Mouse (Mus musculus) embryonic fibroblast, embryonic 13.5 days (primary cell): ENCODE measurements at regions not wholly inside any gene's neighbourhood (a gene's known extent, or its start where the extent isn't known, plus 50 kb on each side); places are given as distances from the start of the nearest gene placed in this dataset.

Experiments used
- H3K27ac ChIP-seq: 2 replicates; pipeline ENCODE4 v1.5.1; 2012; ENCODE audit warnings: low read length, control low read depth, inconsistent platforms; ENCODE audit not compliant: insufficient read depth
- H3K4me1 ChIP-seq: 2 replicates; pipeline ENCODE4 v1.6.1; 2011; ENCODE audit warnings: low read length; ENCODE audit not compliant: control insufficient read depth, insufficient read depth
- H3K4me3 ChIP-seq: 2 replicates; pipeline ENCODE4 v1.5.1; 2011; ENCODE audit warnings: mild to moderate bottlenecking, control low read depth, low read length; ENCODE audit not compliant: insufficient read depth
- CTCF ChIP-seq: IDR thresholded peaks from 2 replicates; pipeline ENCODE4 v1.5.1; 2011; ENCODE audit warnings: mild to moderate bottlenecking, control low read depth, low read length, moderate library complexity, borderline replicate concordance; ENCODE audit not compliant: insufficient read depth
- POLR2A ChIP-seq: IDR thresholded peaks from 2 replicates; pipeline ENCODE4 v1.6.1; 2011; ENCODE audit warnings: low read depth, mild to moderate bottlenecking, control low read depth, low read length, moderate library complexity

DNA sequence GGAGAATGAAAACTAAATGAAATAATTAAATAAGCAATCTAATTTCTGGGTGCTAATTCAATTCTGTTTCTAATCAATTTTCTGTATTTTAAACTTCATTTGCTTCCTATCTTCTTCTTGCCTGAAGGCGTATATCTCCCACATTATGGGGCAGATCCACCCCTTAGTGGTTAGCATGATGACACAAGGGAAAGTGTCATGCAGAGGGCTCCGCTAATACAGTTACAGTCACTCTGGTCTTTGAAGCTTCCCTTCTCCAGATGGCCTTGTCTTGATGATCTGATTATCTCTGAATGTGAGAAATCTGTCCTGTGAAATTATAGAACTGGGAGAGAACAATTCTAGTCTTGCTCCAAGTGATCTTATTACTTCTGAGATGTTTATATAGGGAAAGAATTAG, 219.1 kb downstream of the Gm11146 start:
- H3K27ac ChIP-seq: no peak overlapping the region
- H3K4me3 ChIP-seq: no peak overlapping the region
- no peaks in the 10 kb centered on the region for H3K4me1 ChIP-seq
- TF ChIP-seq POLR2A (no peak), CTCF (no peak)

DNA sequence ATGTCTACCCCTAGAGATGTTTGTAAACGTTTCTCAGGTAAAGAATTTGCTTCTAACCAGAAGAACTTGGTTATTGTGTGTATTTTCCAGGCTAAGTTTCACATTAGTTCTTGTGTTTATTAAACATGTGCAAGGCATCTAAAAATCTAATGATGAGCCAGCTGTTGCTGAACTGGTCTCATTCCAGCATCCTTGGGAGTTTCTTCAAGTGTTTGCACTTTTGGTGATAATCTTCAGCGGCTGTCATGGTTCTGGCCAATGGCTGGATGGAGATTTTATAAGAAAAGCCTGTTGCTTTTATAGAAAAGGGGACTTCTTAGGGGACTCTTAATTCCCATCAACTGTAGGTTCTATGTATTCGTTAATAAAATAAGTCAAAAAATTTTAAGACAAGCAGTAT, 229.1 kb downstream of the Gm11146 start:
- no peak overlapping the region for H3K27ac ChIP-seq
- H3K4me3 ChIP-seq: no peak overlapping the region
- H3K4me1 ChIP-seq: no peaks in the 10 kb centered on the region
- no peak for TF ChIP-seq POLR2A
- TF ChIP-seq CTCF: no peak

- H3K27ac ChIP-seq: no peak overlapping the region
- H3K4me1 ChIP-seq: no peaks in the 10 kb centered on the region
- no peak for TF ChIP-seq CTCF
- no peak for TF ChIP-seq POLR2A
- H3K4me3 ChIP-seq: no peak overlapping the region
Observed at GRCm38 (mm10) chr16:77369810-77370209, 232.1 kb downstream of the Gm11146 start.

DNA sequence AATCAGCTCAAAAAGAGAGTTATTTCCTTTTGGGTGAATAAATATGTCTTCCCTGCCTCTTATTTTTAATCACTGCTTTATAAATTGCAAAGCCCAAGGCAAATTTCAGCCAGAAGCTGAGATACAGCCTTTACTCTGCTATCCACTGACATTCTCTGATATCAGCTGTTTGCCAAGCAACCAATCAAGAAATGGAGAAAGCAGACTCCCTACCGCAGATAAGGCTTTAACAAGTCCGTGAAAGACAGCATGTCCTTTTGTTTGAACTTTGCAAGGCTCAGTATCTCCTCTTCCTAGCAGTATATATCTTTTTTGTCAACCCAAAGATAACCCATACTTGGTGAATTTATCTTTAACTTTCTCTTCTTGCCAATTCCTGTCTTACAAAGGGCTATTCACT, 236.6 kb downstream of the Gm11146 start:
- H3K4me1 ChIP-seq: no peaks in the 10 kb centered on the region
- H3K27ac ChIP-seq: no peak overlapping the region
- no peak overlapping the region for H3K4me3 ChIP-seq
- TF ChIP-seq POLR2A (no peak), CTCF (no peak)

DNA sequence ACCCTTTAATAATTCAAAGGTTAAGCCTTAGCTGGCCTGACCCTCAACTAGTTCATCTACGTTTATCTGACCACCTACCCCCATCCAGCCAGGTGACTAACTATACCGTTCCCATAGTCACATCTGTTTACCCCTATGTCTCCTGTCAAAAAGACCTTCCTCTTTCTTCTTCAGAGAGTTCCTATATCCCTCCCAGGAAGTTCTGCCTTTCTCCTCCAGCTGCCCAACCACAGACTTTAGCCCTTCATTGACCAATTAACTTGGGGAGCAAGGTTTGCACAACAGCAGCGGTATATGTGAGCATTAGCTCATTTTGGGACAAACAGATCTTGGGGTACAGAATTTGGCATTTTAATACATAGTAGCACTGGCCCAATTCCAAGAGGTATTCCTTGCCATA, 237.5 kb downstream of the Gm11146 start:
- no peak overlapping the region for H3K27ac ChIP-seq
- no peak overlapping the region for H3K4me3 ChIP-seq
- TF ChIP-seq POLR2A: no peak
- no peak for TF ChIP-seq CTCF
- H3K4me1 ChIP-seq: no peaks in the 10 kb centered on the region

GRCm38 (mm10) chr16:77359190-77359589, 242.7 kb downstream of the Gm11146 start:
- no peak overlapping the region for H3K27ac ChIP-seq
- H3K4me1 ChIP-seq: no peaks in the 10 kb centered on the region
- TF ChIP-seq POLR2A (no peak), CTCF (no peak)
- H3K4me3 ChIP-seq: no peak overlapping the region

- Histone ChIP-seq H3K4me1 (peaks cover 2% of the 10 kb centered on the region; the same call in 1 of the 2 replicates), H3K4me3 (no peak overlapping the region), H3K27ac (no peak overlapping the region)
- TF ChIP-seq CTCF (no peak), POLR2A (no peak)
Observed at GRCm38 (mm10) chr16:77355260-77355659, 246.6 kb downstream of the Gm11146 start.

GRCm38 (mm10) chr16:77354201-77354712, 247.6 kb downstream of the Gm11146 start:
- TF ChIP-seq CTCF (no peak), POLR2A (no peak)
- peaks cover 2% of the 10 kb centered on the region; the same call in 1 of the 2 replicates for H3K4me1 ChIP-seq
- H3K27ac ChIP-seq: no peak overlapping the region
- H3K4me3 ChIP-seq: no peak overlapping the region

- H3K4me1 ChIP-seq: no peaks in the 10 kb centered on the region
- no peak overlapping the region for H3K27ac ChIP-seq
- H3K4me3 ChIP-seq: no peak overlapping the region
- TF ChIP-seq CTCF: no peak
Observed at GRCm38 (mm10) chr16:77346128-77346527, 255.8 kb downstream of the Gm11146 start.

- Histone ChIP-seq H3K4me3 (no peak overlapping the region), H3K27ac (no peak overlapping the region)
Observed at GRCm38 (mm10) chr16:77332285-77332684, 269.6 kb downstream of the Gm11146 start.

GRCm38 (mm10) chr16:77330996-77331395, 270.9 kb downstream of the Gm11146 start:
- peak overlapping the region; percentile 15 for H3K4me3 ChIP-seq
- no peak overlapping the region for H3K27ac ChIP-seq
- no peak for TF ChIP-seq CTCF
- TF ChIP-seq POLR2A: no peak
- no peaks in the 10 kb centered on the region for H3K4me1 ChIP-seq

More at GRCm38 (mm10) chr16:77332285-77332684, 269.6 kb downstream of the Gm11146 start:
- TF ChIP-seq CTCF (no peak), POLR2A (no peak)
- H3K4me1 ChIP-seq: no peaks in the 10 kb centered on the region
